Mouse (Mus musculus) heart, embryonic 13.5 days (tissue): ENCODE data around the gene Fam198b. TPM values are rescaled to one million over a fixed set of nuclear protein-coding genes. Genes with fewer than 3 reads are reported as not detected.
"Not testable (repeated sequence)": the region's sequence is repeated elsewhere in the genome, so short reads cannot be mapped to it uniquely, and the experiment has no call there.

Experiments used
- ATAC-seq: fragments of 200-750 bp; cut with Nextera tagmentation; 2 replicates; pipeline ENCODE4 v1.8.0; 2017; ENCODE audit warnings: moderate TSS enrichment; ENCODE audit not compliant: insufficient number of reproducible peaks, low FRiP score, low TSS enrichment; ENCODE audit errors: extremely low read depth
- H3K27ac ChIP-seq: fragments of 300-500 bp; sonication (generic); replicated peaks from 2 replicates; pipeline ENCODE4 v1.5.1; 2015; ENCODE audit warnings: moderate library complexity, mild to moderate bottlenecking, inconsistent platforms
- H3K27me3 ChIP-seq: fragments of 300-500 bp; sonication (generic); replicated peaks from 2 replicates; pipeline ENCODE4 v1.6.1; 2015; ENCODE audit warnings: mild to moderate bottlenecking, inconsistent platforms
- H3K36me3 ChIP-seq: fragments of 300-500 bp; sonication (generic); 2 replicates; pipeline ENCODE4 v1.6.1; 2015; ENCODE audit warnings: mild to moderate bottlenecking, inconsistent platforms
- H3K4me1 ChIP-seq: fragments of 300-500 bp; sonication (generic); 2 replicates; pipeline ENCODE4 v1.6.1; 2015; ENCODE audit warnings: inconsistent platforms
- H3K4me2 ChIP-seq: fragments of 300-500 bp; sonication (generic); 2 replicates; pipeline ENCODE4 v1.6.1; 2015; ENCODE audit warnings: inconsistent platforms, mild to moderate bottlenecking, moderate library complexity
- H3K4me3 ChIP-seq: fragments of 300-500 bp; sonication (generic); 2 replicates; pipeline ENCODE4 v1.5.1; 2015; ENCODE audit warnings: moderate library complexity, mild to moderate bottlenecking, inconsistent platforms
- H3K9ac ChIP-seq: fragments of 300-500 bp; sonication (generic); 2 replicates; pipeline ENCODE4 v1.6.1; 2015; ENCODE audit warnings: inconsistent platforms, mild to moderate bottlenecking, moderate library complexity
- H3K9me3 ChIP-seq: fragments of 300-500 bp; sonication (generic); 2 replicates; pipeline ENCODE4 v1.6.1; 2016; ENCODE audit warnings: inconsistent platforms
- WGBS: fragments of 180-500 bp; shearing (Covaris S2); methylation state at CpG from one replicate; pipeline ENCODE4 v1.1.7; 2015; ENCODE audit warnings: mixed read lengths; 5-methylcytosine and 5-hydroxymethylcytosine counted together
- polyA plus RNA-seq: library from polyadenylated mRNA; unstranded; fragments of >200 nt; fragmentation: Nextera tagmentation; extraction: Ambion mirVana; gene quantifications from 2 replicates; pipeline ENCODE4 v1.2.1, GENCODE M21; 2015

The Fam198b gene
- polyA plus RNA-seq, 1 experiment from 2014 or later: 43.8 TPM

DNA sequence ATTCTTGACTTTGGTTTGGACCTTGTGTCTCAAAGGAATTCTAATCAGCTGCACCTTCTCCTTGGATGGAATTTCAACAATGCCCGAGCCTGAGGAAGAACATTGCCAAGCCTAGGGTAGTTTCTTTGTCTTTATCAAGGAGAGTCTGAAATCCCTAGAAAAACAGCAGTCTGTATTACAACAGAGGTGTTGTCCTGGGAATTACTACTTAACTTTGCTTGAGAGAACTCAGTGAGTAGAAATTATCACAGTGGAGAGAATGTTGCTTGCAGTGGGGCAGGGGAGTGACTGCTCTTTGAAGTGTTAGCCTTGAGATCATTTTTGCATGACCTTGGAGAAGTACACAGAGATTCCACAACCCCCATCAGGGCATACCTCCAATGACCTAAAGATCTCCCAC lies 83.0 kb downstream of the Fam198b start:
- peaks cover 35% of the 10 kb centered on the region for H3K4me1 ChIP-seq
- H3K9me3 ChIP-seq: no peaks in the 10 kb centered on the region
- H3K36me3 ChIP-seq: no peaks in the 10 kb centered on the region
- H3K27me3 ChIP-seq: no peaks in the 10 kb centered on the region
- H3K4me2 ChIP-seq: no peak overlapping the region
- H3K4me3 ChIP-seq: no peak overlapping the region
- no peak overlapping the region for H3K9ac ChIP-seq
- 9% methylated on average over 1 of the region's 1 CpGs for WGBS
- H3K27ac ChIP-seq: peak overlapping the region; percentile 25; the same call in 1 of the 2 replicates
- ATAC-seq: no peak

DNA sequence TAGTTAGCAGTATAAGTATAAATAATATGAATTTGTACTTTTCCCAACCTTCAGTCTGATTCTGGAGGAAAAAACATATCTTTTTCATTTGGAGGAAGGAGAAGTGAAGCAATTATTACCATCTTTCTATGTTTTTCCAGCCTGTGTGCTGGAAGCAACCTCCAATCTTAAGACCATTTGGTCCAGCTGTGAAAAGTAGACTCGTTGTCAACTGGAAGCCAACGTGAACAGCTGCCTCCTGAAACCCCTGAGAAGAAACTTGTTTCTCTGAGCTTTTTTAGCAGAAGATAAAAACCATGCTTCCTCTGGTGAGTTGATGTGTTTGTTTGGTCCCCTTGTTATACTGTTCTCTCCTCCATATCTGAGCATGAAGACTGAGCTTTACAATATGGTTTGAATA lies 84.1 kb downstream of the Fam198b start:
- H3K9ac ChIP-seq: no peak overlapping the region
- no peak for ATAC-seq
- peak overlapping the region; percentile 26; the same call in 1 of the 2 replicates for H3K27ac ChIP-seq
- H3K4me2 ChIP-seq: no peak overlapping the region
- H3K36me3 ChIP-seq: no peaks in the 10 kb centered on the region
- no peaks in the 10 kb centered on the region for H3K27me3 ChIP-seq
- H3K9me3 ChIP-seq: no peaks in the 10 kb centered on the region
- peaks cover 39% of the 10 kb centered on the region for H3K4me1 ChIP-seq
- 45% methylated on average over 2 of the region's 2 CpGs for WGBS
- no peak overlapping the region for H3K4me3 ChIP-seq

DNA sequence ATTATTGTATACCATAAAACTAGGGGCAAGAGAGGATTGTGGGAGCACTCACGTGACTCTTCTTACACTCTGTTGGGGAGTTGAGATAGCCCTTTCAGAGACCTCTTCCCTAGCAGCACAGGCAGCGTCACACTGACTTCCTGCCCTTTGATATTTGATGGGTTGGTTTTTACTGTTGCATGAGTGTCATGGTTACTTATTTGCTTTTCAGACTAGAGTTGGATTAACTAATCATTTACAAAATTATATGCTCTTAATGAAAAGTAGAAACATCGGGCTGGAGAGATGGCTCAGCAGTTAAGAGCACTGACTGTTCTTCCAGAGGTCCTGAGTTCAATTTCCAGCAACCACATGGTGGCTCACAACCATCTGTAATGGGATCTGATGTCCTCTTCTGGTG lies 85.2 kb downstream of the Fam198b start:
- not testable (repeated sequence) for H3K27me3 ChIP-seq, H3K36me3 ChIP-seq, H3K9ac ChIP-seq, H3K27ac ChIP-seq, H3K4me2 ChIP-seq, ATAC-seq, H3K4me3 ChIP-seq, H3K9me3 ChIP-seq
- WGBS: 84% methylated on average over 3 of the region's 3 CpGs
- H3K4me1 ChIP-seq: peaks cover 39% of the 10 kb centered on the region

DNA sequence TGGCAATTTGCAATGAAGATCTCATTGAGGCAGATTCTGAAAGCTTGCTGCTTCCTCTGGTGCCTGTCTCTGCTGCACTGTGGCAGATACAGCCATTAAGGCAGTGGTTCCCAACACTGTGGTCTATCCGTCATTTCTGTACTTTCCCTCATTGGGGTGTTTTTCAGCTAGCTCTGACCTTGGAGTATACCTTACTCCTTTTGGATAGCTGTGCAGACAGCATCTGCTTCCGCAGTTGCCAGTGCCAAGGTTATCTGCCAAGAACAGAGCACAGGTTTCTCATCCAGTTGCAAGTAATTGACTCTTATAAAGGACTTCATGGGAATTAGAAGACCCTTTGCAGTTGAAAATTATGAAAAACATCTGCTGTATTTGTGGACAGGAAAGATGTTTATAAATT lies 85.7 kb downstream of the Fam198b start:
- Histone ChIP-seq H3K4me3 (no peak overlapping the region), H3K27me3 (no peaks in the 10 kb centered on the region), H3K36me3 (no peaks in the 10 kb centered on the region), H3K9ac (peak overlapping the region; percentile 5; the same call in 1 of the 2 replicates), H3K4me1 (peaks cover 44% of the 10 kb centered on the region), H3K4me2 (no peak overlapping the region), H3K9me3 (no peaks in the 10 kb centered on the region), H3K27ac (peak overlapping the region; percentile 67)
- 47% methylated on average over 2 of the region's 2 CpGs for WGBS
- ATAC-seq: no peak

DNA sequence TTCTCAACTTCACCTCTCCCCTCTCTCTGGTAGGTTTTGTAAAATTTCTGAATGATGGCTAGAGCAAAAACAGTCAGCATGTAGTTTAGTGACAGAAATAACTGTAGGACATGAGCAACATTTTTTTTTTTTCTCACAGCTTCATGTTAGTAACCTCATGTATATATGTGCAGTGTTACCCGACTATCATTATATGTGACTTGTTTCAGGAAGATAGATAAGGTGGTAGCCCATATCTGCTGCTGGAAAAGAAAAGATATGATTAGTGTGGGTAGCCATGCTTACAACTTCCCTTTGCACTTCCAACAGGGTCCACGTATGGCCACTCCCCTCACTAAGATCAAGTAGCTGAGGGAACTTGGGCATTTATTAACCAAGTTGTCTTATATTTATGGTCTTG lies 86.2 kb downstream of the Fam198b start:
- no peak overlapping the region for H3K4me2 ChIP-seq
- H3K4me1 ChIP-seq: peaks cover 48% of the 10 kb centered on the region
- no peaks in the 10 kb centered on the region for H3K36me3 ChIP-seq
- peak overlapping the region; percentile 67 for H3K27ac ChIP-seq
- H3K27me3 ChIP-seq: no peaks in the 10 kb centered on the region
- no peak overlapping the region for H3K4me3 ChIP-seq
- WGBS: 24% methylated on average over 2 of the region's 2 CpGs
- H3K9ac ChIP-seq: no peak overlapping the region; the same call in 1 of the 2 replicates
- no peaks in the 10 kb centered on the region for H3K9me3 ChIP-seq
- ATAC-seq: no peak

DNA sequence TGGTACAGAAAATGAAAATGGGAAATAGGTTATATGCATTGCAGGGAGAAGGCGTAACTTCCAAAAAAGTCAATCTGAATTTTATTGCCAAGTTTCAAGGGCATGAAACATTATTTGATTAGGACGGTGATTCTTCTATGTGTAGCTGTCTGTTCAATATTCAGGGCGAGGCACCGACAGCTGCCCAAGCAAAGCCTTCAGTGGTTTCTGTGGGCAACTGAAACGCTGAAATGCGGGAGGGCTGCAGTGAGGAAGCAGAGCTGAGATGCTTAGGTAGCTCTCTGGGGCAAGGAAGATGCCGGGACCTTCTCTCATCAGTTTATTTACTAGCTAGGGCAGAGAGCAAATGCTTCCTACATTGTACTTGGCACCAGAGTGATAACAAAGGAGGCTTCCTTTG lies 87.2 kb downstream of the Fam198b start:
- Histone ChIP-seq H3K4me2 (no peak overlapping the region), H3K36me3 (no peaks in the 10 kb centered on the region), H3K4me1 (peaks cover 49% of the 10 kb centered on the region), H3K27ac (no peak overlapping the region), H3K9me3 (no peaks in the 10 kb centered on the region), H3K4me3 (no peak overlapping the region), H3K9ac (no peak overlapping the region), H3K27me3 (no peaks in the 10 kb centered on the region)
- ATAC-seq: no peak
- 73% methylated on average over 7 of the region's 7 CpGs for WGBS

DNA sequence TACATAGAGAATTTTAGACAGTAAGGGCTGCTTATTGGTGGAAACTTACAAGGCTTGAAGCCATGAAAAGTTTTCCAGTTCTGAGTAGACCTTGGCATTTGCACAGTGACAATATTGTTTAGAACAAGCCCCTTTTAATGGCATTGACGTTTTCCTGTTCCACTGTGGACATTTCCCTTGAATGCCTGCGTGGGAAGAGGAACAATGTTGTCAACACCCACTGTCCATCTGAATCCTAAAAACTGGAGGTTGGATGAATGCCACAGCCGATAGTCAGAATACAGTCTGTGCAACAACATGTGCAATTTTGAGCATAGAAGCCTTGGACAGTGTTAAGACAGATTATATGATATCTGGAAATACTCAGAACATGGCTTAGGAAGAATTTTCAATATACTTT lies 92.5 kb downstream of the Fam198b start:
- Histone ChIP-seq H3K27me3 (no peaks in the 10 kb centered on the region), H3K4me2 (no peak overlapping the region), H3K9ac (no peak overlapping the region), H3K27ac (peak overlapping the region; percentile 62), H3K36me3 (no peaks in the 10 kb centered on the region), H3K9me3 (no peaks in the 10 kb centered on the region), H3K4me1 (peaks cover 54% of the 10 kb centered on the region), H3K4me3 (no peak overlapping the region)
- WGBS: 27% methylated on average over 3 of the region's 3 CpGs
- no peak for ATAC-seq

DNA sequence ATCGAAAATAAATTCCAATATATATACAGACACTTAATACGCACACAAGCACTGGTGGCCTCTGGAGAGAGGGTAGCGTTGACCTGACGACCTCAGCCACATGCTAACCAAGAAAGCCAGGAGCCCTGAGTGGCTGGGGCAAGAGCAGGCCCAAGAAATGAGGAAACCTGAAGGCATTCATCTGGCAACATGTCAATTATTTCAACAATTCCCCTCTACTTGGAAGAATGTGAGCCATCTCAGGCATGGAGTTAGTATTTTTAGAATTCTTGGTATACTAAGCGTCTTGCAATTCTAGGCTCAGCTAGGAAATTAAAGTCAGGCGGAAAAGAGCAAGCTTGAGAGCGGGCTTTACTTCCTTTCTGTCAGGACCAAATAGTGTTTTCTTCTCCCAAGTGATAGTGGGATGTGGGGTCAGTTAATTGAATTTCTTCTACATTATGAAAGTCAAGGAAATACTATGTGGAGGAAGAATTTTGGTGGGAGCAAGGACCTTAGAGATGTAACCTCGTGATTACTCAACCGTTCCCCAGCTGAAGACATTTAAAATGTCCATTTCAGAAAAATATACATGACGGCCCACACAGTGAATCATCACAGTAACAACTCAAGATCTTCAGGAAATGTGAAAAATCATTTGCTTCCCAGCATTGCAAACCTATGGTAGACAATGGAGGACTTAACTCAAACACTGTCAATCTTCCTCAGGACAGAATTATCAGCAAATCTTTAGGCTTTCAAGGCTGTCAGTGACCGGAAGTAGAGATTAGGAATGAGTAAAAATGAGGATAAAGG lies 93.5 kb downstream of the Fam198b start:
- H3K4me3 ChIP-seq: no peak overlapping the region
- no peak overlapping the region for H3K4me2 ChIP-seq
- H3K27me3 ChIP-seq: no peaks in the 10 kb centered on the region
- H3K27ac ChIP-seq: peak overlapping the region; percentile 79
- 51% methylated on average over 11 of the region's 11 CpGs for WGBS
- no peaks in the 10 kb centered on the region for H3K36me3 ChIP-seq
- H3K9ac ChIP-seq: peak overlapping the region; percentile 10; the same call in 1 of the 2 replicates
- peaks cover 51% of the 10 kb centered on the region for H3K4me1 ChIP-seq
- no peaks in the 10 kb centered on the region for H3K9me3 ChIP-seq
- no peak; the same call in 1 of the 2 replicates for ATAC-seq

DNA sequence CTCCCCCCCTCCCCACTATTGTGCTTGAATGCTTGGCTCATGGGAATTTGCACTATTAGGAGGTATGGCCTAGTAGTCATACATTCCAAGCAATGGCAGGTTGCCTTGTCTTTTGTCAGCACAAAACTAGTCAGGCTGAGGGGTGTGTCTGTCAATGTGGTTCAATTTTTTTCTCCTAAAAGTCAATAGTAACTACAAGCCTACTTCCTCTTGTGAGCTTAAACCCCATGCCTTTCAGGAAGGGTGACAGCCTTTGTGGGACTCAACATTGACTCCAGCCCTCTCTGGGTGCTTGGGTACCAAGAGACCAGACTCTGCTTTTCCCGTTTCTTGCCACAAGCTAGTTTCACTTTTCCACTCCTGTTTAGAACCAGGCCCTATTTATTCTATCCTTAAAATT lies 96.4 kb downstream of the Fam198b start:
- no peaks in the 10 kb centered on the region for H3K36me3 ChIP-seq
- peak overlapping the region; percentile 42 for H3K27ac ChIP-seq
- no peak overlapping the region for H3K9ac ChIP-seq
- no peak for ATAC-seq
- peaks cover 61% of the 10 kb centered on the region for H3K4me1 ChIP-seq
- no peak overlapping the region for H3K4me3 ChIP-seq
- no peaks in the 10 kb centered on the region for H3K27me3 ChIP-seq
- H3K9me3 ChIP-seq: no peaks in the 10 kb centered on the region
- 89% methylated on average over 1 of the region's 1 CpGs for WGBS
- H3K4me2 ChIP-seq: no peak overlapping the region

DNA sequence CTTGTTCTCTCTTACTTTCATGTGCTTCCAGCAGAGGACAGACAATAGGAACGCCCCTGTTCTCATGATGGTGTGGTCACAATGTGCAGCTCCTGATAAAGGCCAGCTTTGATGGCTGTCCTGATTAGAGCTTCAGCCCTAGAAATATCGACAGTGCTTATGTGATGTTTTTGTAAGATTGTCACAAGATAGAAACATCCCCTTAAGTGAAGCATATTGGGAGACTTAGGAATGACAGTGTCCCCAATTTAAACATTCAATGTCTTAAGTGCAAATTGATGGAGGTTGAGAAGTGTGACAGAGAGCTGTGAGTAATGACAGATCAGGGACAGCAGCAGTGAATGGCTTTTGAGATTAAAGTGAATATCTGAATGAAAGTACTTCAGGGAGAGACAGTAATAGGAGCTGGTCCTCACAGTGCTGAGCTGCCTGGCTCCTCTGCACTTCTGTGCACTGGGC lies 99.7 kb downstream of the Fam198b start:
- H3K27me3 ChIP-seq: no peaks in the 10 kb centered on the region
- ATAC-seq: no peak
- H3K9me3 ChIP-seq: no peaks in the 10 kb centered on the region
- H3K36me3 ChIP-seq: no peaks in the 10 kb centered on the region
- H3K4me2 ChIP-seq: no peak overlapping the region
- 39% methylated on average over 2 of the region's 2 CpGs for WGBS
- H3K27ac ChIP-seq: peak overlapping the region; percentile 69
- H3K9ac ChIP-seq: no peak overlapping the region
- peaks cover 50% of the 10 kb centered on the region for H3K4me1 ChIP-seq
- no peak overlapping the region for H3K4me3 ChIP-seq

DNA sequence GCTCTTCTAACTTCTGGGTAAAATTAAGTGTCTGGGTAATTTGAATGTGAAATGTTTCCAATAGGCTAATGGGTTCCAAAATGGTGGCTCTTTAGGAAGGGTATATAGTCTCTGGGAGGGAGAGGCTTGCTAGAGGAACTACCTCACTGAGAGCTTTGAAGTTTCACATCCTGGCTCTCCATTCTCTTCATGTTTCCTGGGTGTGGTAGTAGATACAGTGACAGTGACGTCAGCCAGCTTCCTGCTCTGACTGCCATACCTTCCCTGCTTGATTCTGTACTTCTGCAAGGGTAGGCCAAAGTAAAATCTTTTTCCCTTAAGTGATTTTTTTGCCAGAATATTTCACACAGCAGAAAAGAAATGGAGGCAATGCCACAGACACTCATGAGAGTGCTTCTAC lies 100.2 kb downstream of the Fam198b start:
- no peak for ATAC-seq
- Histone ChIP-seq H3K27ac (peak overlapping the region; percentile 69), H3K4me2 (no peak overlapping the region), H3K9ac (no peak overlapping the region), H3K9me3 (no peaks in the 10 kb centered on the region), H3K27me3 (no peaks in the 10 kb centered on the region), H3K36me3 (no peaks in the 10 kb centered on the region), H3K4me3 (no peak overlapping the region), H3K4me1 (peaks cover 48% of the 10 kb centered on the region)
- 24% methylated on average over 1 of the region's 1 CpGs for WGBS

DNA sequence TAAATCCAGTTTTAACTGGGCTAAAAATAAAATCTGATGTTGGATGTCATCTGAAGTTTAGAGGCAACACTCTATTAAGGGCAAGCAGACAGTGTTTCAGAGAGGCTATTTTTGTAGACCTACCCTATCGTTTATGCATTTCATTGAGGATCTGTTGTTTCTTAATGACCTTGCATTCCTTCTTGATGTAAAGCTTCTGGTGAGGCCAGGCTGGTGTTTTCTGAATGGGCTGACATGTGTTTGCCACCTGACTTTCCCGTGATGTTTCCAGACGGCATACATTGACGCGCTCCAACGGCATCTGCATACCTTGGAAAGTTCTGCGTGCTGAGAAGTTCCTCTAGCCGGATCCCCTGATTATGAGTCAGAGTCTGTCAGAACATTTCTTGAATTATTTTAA lies 104.9 kb downstream of the Fam198b start:
- 31% methylated on average over 8 of the region's 8 CpGs for WGBS
- Histone ChIP-seq H3K36me3 (no peaks in the 10 kb centered on the region), H3K27me3 (no peaks in the 10 kb centered on the region), H3K4me1 (peaks cover 65% of the 10 kb centered on the region), H3K9ac (peak overlapping the region; percentile 68), H3K4me3 (no peak overlapping the region), H3K27ac (peak overlapping the region; percentile 96), H3K4me2 (peak overlapping the region; percentile 20), H3K9me3 (no peaks in the 10 kb centered on the region)
- ATAC-seq: no peak
